Mouse (Mus musculus): ENCODE data around the gene Znrf1. TPM values are rescaled to one million over a fixed set of nuclear protein-coding genes. Genes with fewer than 3 reads are reported as not detected.
A peak's percentile ranks its signal among the peaks of the same experiment; 100 is the strongest.

Gene Znrf1
- polyA plus RNA-seq, 1 experiment, result 166 TPM

DNA sequence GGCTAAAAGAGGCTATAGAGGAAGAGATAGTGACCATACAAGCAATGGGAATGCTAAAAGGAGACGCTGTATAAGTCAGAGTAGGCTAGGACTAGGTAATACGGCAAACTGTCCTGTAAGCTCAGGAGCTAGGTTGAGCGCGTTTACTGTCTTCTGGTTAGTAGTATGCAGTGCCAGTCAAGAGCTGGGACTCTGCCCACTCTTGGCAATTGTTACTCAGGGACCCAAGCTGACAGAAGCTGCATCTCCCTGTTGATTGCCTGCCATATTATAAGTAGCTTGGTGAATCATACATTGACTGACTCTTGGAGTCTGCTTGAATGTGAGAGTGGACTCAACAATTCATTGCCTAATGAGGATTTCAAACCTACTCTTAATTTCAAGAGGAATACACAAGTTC is 66.2 kb downstream of the Znrf1 start:
- no peak overlapping the region for H3K4me3 ChIP-seq (ENCODE audit: insufficient read depth, low read length)
- no peak for TF ChIP-seq CTCF (IDR thresholded peaks at IDR 0.05; ENCODE audit: extremely low read depth, insufficient read depth, low read length)
- H3K4me1 ChIP-seq (ENCODE audit: control insufficient read depth, insufficient read depth, low read length), result peaks cover 13% of the 10 kb centered on the region
- no peak overlapping the region for H3K27ac ChIP-seq (ENCODE audit: insufficient read depth, low read length)

DNA sequence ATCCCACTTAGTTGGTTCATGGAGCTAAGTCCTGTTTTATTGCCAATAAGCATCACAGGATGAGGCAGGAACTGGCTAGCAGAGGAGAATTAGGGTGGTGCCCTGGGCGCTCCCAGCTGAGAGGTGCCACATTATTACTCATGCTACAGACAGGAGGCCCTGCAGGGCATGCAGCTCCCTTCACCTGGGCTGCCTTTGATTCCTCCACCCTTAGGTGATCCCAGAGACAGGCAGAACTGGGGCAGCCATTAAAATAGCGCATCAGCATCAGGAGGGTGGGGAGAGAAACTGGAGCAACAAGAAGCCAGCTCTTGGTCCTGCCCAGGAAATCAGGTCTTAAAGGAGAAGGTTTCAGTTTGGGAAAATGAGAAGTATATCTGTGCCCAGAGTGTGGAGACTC is 69.1 kb downstream of the Znrf1 start:
- TF ChIP-seq POLR2A (IDR thresholded peaks at IDR 0.05; ENCODE audit: extremely low read depth, insufficient read depth, low read length), result no peak
- TF ChIP-seq CTCF (IDR thresholded peaks at IDR 0.05; ENCODE audit: extremely low read depth, insufficient read depth, low read length), result no peak
- Histone ChIP-seq H3K27ac (ENCODE audit: insufficient read depth, low read length) (no peak overlapping the region), H3K4me1 (ENCODE audit: control insufficient read depth, insufficient read depth, low read length) (peaks cover 4% of the 10 kb centered on the region), H3K4me3 (ENCODE audit: insufficient read depth, low read length) (no peak overlapping the region)

DNA sequence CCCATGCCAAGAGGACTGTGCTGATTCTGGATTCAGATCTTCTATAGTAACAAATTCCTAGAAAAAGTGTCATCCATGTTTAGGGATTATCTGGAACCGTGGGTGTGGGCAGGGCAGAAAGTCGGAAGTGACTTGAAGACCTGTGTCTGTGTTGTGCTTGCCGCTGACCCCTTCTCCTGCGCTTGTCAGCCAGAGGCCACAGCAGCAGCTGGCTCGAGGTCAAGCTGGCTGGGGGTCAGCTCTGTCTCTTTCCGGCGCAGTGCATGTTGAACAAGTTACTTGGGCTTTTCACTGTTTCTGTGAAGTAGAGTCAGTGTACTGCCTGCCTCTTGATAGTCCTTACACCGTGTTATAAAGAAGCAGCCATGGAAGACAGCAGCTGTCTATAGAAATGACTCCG is 71.1 kb downstream of the Znrf1 start:
- Histone ChIP-seq H3K27ac (ENCODE audit: insufficient read depth, low read length) (no peak overlapping the region), H3K4me1 (ENCODE audit: control insufficient read depth, insufficient read depth, low read length) (peaks cover 1% of the 10 kb centered on the region), H3K4me3 (ENCODE audit: insufficient read depth, low read length) (no peak overlapping the region)
- no peak for TF ChIP-seq POLR2A (IDR thresholded peaks at IDR 0.05; ENCODE audit: extremely low read depth, insufficient read depth, low read length)
- no peak for TF ChIP-seq CTCF (IDR thresholded peaks at IDR 0.05; ENCODE audit: extremely low read depth, insufficient read depth, low read length)

DNA sequence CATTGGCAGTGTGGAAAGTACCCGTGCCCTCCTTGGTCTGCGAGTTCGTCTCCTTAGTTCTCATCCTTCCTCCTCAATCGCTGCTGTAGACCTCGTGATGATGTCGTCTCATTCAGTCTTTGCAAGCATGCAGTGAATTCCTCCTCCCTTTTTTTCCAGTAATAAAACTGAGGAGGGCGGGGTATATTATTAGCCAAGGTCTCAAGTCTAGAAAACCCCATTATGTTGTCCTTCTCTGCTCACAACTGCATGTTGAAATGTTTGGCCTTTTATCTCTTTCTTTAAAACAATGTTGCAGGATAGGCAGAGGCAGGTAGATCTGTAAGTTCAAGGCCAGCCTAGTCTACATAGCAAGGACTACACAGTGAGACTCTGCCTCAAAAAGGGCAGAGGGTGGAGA is 71.5 kb downstream of the Znrf1 start:
- H3K4me3 ChIP-seq (ENCODE audit: insufficient read depth, low read length), result no peak overlapping the region
- TF ChIP-seq POLR2A (IDR thresholded peaks at IDR 0.05; ENCODE audit: extremely low read depth, insufficient read depth, low read length) (no peak), CTCF (IDR thresholded peaks at IDR 0.05; ENCODE audit: extremely low read depth, insufficient read depth, low read length) (no peak)
- no peak overlapping the region for H3K27ac ChIP-seq (ENCODE audit: insufficient read depth, low read length)
- no peaks in the 10 kb centered on the region; the same call in none of the 2 replicates for H3K4me1 ChIP-seq (ENCODE audit: control insufficient read depth, insufficient read depth, low read length)

DNA sequence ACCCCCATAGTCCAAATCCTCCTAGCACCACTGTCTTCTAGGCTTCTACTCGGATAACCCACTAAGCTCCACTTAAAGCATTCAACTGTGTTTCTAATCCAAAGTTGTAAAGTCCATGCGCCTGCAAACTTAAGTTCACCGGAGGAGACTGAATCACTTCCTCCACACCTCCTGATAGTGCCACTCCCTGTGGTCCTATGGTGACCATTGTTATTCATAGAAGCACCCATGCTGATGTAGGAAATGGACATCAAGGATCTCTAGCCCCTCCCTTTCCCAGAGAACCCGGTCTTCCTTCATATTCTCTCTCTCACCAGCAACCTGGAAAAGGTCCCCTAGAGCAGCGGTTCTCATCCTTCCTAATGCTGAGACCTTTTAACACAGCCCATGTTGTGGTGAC is 77.3 kb downstream of the Znrf1 start:
- no peak overlapping the region for H3K27ac ChIP-seq (ENCODE audit: insufficient read depth, low read length)
- TF ChIP-seq POLR2A (IDR thresholded peaks at IDR 0.05; ENCODE audit: extremely low read depth, insufficient read depth, low read length), result no peak
- TF ChIP-seq CTCF (IDR thresholded peaks at IDR 0.05; ENCODE audit: extremely low read depth, insufficient read depth, low read length), result no peak
- peaks cover 4% of the 10 kb centered on the region for H3K4me1 ChIP-seq (ENCODE audit: control insufficient read depth, insufficient read depth, low read length)

DNA sequence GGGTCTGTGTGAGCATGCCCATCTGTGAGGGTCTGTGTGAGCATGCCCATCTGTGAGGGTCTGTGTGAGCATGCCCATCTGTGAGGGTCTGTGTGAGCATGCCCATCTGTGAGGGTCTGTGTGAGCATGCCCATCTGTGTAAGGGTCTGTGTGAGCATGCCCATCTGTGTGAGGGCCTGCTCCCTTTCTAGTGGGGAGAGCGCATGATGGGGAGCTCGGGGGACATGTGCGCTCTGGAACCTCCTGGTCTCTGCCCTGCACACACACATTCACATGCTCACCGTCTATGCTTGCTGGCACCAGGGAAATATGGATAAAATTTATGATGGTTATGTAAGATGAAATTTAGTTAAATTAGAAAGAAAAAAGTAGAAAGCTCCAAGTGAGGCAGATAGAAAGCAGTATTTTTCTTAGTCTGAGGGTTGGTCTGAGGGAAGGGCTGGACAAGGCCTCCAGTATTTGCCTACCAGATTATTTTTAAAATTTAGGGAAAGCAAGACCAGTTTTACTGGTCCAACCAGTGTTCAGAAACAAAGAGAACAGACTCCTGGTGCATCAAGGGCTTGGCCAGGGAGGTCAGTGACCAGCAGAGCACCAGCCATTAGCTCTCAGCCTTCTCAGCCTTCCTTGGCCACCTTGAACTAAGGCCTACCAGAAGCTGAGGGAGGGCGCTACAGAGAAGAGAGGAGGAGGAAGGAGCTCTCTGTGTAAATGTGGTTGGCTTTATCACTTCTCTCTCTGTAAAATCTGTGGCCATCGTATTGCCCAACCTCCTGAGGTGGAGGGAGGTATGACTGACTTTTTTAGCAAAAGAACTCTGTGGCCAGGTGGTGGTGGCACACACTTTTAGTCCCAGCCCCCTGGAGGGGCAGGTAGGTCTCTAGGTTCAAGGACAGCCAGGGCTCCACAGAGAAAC is 79.1 kb downstream of the Znrf1 start:
- Histone ChIP-seq H3K27ac (ENCODE audit: insufficient read depth, low read length) (peak overlapping the region; percentile 34; the same call in 1 of the 2 replicates), H3K4me3 (ENCODE audit: insufficient read depth, low read length) (no peak overlapping the region), H3K4me1 (ENCODE audit: control insufficient read depth, insufficient read depth, low read length) (peaks cover 4% of the 10 kb centered on the region)
- TF ChIP-seq CTCF (IDR thresholded peaks at IDR 0.05; ENCODE audit: extremely low read depth, insufficient read depth, low read length) (no peak), POLR2A (IDR thresholded peaks at IDR 0.05; ENCODE audit: extremely low read depth, insufficient read depth, low read length) (no peak)

More for the DNA sequence above, 77.3 kb downstream of the Znrf1 start:
- no peak overlapping the region for H3K4me3 ChIP-seq (ENCODE audit: insufficient read depth, low read length)

DNA sequence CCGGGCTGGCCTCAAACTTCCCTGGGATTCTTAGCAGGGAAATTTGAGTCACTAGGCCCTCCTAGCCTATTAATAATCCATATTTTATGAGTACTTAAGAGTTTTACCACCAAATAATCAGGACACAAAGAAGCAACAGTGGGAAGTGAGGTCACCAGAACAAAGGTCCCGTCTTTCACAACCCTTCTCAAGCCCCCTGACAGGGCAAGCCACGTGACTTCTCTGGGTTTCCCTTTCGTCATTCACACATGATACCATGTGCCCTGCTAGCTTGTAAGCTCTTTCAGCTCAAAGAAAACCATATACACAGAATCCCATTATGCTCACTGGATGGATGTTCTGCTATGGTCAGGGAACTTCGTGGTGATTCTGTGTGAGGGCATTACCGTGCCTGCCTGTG is 81.9 kb downstream of the Znrf1 start:
- Histone ChIP-seq H3K27ac (ENCODE audit: insufficient read depth, low read length) (no peak overlapping the region), H3K4me1 (ENCODE audit: control insufficient read depth, insufficient read depth, low read length) (peaks cover 4% of the 10 kb centered on the region), H3K4me3 (ENCODE audit: insufficient read depth, low read length) (no peak overlapping the region)
- TF ChIP-seq POLR2A (IDR thresholded peaks at IDR 0.05; ENCODE audit: extremely low read depth, insufficient read depth, low read length), result no peak
- TF ChIP-seq CTCF (IDR thresholded peaks at IDR 0.05; ENCODE audit: extremely low read depth, insufficient read depth, low read length), result no peak

DNA sequence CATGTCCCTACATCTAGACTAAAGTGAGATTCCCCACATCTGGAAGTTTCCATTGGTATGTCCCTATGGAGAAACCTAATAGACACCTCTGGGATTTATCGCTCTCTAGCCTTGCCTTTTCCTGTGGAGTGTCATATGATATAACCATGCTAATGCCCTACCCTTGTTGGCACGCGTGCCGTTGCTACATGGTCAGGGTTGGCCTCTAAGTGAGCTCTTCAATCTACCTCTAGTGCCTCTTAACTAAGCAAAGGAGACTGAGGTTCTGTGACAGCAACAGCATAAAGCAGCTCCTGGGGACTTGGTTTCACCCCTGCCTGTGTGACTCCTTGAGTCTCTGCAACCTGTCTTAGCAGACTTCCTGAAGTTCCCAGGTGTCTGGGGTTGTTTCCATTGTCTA is 82.4 kb downstream of the Znrf1 start:
- peaks cover 4% of the 10 kb centered on the region for H3K4me1 ChIP-seq (ENCODE audit: control insufficient read depth, insufficient read depth, low read length)
- H3K27ac ChIP-seq (ENCODE audit: insufficient read depth, low read length), result no peak overlapping the region
- TF ChIP-seq POLR2A (IDR thresholded peaks at IDR 0.05; ENCODE audit: extremely low read depth, insufficient read depth, low read length) (no peak), CTCF (IDR thresholded peaks at IDR 0.05; ENCODE audit: extremely low read depth, insufficient read depth, low read length) (no peak)
- no peak overlapping the region for H3K4me3 ChIP-seq (ENCODE audit: insufficient read depth, low read length)

DNA sequence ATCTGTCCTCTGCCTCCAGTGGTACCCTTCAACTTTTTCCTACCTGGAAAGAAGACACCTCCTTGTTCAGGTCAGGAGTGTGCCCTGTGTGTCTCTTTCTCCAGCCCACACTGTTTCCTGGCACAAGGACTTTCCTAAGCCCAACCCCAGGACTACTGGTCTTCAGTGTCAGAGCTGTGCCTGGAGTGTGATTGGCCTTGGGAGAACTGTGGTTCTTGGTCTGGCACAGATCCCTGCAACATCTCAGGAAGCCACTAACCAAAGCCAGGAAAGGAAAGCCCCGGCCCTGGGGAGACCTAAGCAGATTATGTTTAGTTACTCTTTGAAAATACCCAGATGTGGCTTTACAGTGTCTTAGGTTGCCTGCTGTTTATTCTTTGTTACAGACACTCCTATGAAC is 84.0 kb downstream of the Znrf1 start:
- H3K4me1 ChIP-seq (ENCODE audit: control insufficient read depth, insufficient read depth, low read length), result peaks cover 9% of the 10 kb centered on the region
- no peak overlapping the region for H3K4me3 ChIP-seq (ENCODE audit: insufficient read depth, low read length)
- H3K27ac ChIP-seq (ENCODE audit: insufficient read depth, low read length), result no peak overlapping the region
- no peak for TF ChIP-seq POLR2A (IDR thresholded peaks at IDR 0.05; ENCODE audit: extremely low read depth, insufficient read depth, low read length)
- TF ChIP-seq CTCF (IDR thresholded peaks at IDR 0.05; ENCODE audit: extremely low read depth, insufficient read depth, low read length), result no peak

DNA sequence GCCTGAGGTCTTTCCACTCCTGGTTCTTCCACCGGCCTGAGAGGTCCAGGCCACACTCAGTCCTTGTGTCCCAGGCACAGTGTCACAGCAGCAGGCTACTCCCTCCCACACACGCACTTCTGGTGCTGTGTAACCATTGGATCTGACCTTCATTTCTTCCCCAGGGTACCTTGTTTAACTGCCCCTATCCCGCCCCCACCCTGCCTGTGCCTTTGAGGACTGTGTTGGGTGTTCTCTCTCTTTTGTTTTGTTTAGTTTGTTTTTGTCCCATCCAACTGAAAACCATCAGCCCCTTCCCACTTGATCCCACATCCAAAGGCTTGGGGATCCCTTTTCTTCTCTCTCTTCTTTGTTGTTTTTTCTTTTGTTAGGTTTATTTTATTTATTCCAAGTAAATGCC is 86.2 kb downstream of the Znrf1 start:
- H3K27ac ChIP-seq (ENCODE audit: insufficient read depth, low read length), result peak overlapping the region; percentile 14; the same call in 1 of the 2 replicates
- H3K4me3 ChIP-seq (ENCODE audit: insufficient read depth, low read length), result no peak overlapping the region
- TF ChIP-seq POLR2A (IDR thresholded peaks at IDR 0.05; ENCODE audit: extremely low read depth, insufficient read depth, low read length), result no peak
- no peak for TF ChIP-seq CTCF (IDR thresholded peaks at IDR 0.05; ENCODE audit: extremely low read depth, insufficient read depth, low read length)
- H3K4me1 ChIP-seq (ENCODE audit: control insufficient read depth, insufficient read depth, low read length), result peaks cover 15% of the 10 kb centered on the region
